Comparison of ENCODE assay signal across 7 mouse cellular contexts in genomic region chr15:30646501-30647431, GRCm38 (mm10).
DNase-seq lines count a peak whose midpoint lies in the region; ATAC-seq lines count a peak whose summit lies in the region.

No protein-coding gene starts in this region.

- ATAC-seq in limb, embryonic 13.5 days (ENCODE audit: low FRiP score, low read depth): peak; percentile 60
- peak; percentile 57 for ATAC-seq in midbrain, embryonic 14.5 days (ENCODE audit: low FRiP score, low TSS enrichment)

- H3K9me3 ChIP-seq in limb, embryonic 13.5 days: no peaks in the 10 kb centered on the region
- no peaks in the 10 kb centered on the region for H3K9me3 ChIP-seq in midbrain, embryonic 14.5 days (ENCODE audit: control insufficient read depth, low read length)

- H3K36me3 ChIP-seq in limb, embryonic 13.5 days: no peaks in the 10 kb centered on the region
- no peaks in the 10 kb centered on the region for H3K36me3 ChIP-seq in midbrain, embryonic 14.5 days (ENCODE audit: control insufficient read depth, insufficient read depth, low read length)

- H3K4me2 ChIP-seq in limb, embryonic 13.5 days (replicated peaks): peak overlapping the region; percentile 99
- H3K4me2 ChIP-seq in midbrain, embryonic 14.5 days (ENCODE audit: low read length): peak overlapping the region; percentile 98

- H3K4me1 ChIP-seq in limb, embryonic 13.5 days: peaks cover 10% of the 10 kb centered on the region; the same call in 1 of the 2 replicates
- H3K4me1 ChIP-seq in midbrain, embryonic 14.5 days (ENCODE audit: control insufficient read depth, insufficient read depth, low read length): 0 out of 2 replicates have a peak, but pooled peaks cover 5% of the 10 kb centered on the region

- H3K27me3 ChIP-seq in limb, embryonic 13.5 days: peaks cover 51% of the 10 kb centered on the region
- H3K27me3 ChIP-seq in midbrain, embryonic 14.5 days (ENCODE audit: control insufficient read depth, insufficient read depth, low read length): peaks cover 4% of the 10 kb centered on the region; the same call in 1 of the 2 replicates

- DNase-seq in 3134 (ENCODE audit: extremely low read depth, insufficient read length, low spot score): peak; percentile 9
- DNase-seq in CD4-positive helper T cell, adult 2 months (ENCODE audit: low read depth, low spot score): peak; percentile 9
- DNase-seq in embryo, embryonic 10 days (ENCODE audit: low spot score): peak; percentile 33
- peak; percentile 9 for DNase-seq in heart, postnatal 4 days
- peak; percentile 67 for DNase-seq in midbrain, embryonic 14.5 days
- peak; percentile 9 for DNase-seq in testis, postnatal 14 days (ENCODE audit: low spot score)

- under 1% methylated on average over 59 of the region's 94 CpGs for WGBS in limb, embryonic 13.5 days
- WGBS in midbrain, embryonic 14.5 days: under 1% methylated on average over 90 of the region's 94 CpGs

- H3K9ac ChIP-seq in limb, embryonic 13.5 days: peak overlapping the region; percentile 66
- H3K9ac ChIP-seq in midbrain, embryonic 14.5 days (replicated peaks; ENCODE audit: low read length): peak overlapping the region; percentile 64

- H3K27ac ChIP-seq in limb, embryonic 13.5 days: no peak overlapping the region
- no peak overlapping the region for H3K27ac ChIP-seq in midbrain, embryonic 14.5 days (replicated peaks; ENCODE audit: low read depth, low read length)

- peak overlapping the region; percentile 60 for H3K4me3 ChIP-seq in limb, embryonic 13.5 days
- H3K4me3 ChIP-seq in midbrain, embryonic 14.5 days (replicated peaks; ENCODE audit: low read depth, low read length): peak overlapping the region; percentile 53

Comparison
In these comparisons a context has a peak if more than half of its experiments do, and no peak if none do; other contexts are left out.
1. DNase-seq: peak in every context shown above with its lines; median percentile 67 in midbrain, embryonic 14.5 days; 33 in embryo, embryonic 10 days; 9 in 3134; 9 in CD4-positive helper T cell, adult 2 months; 9 in heart, postnatal 4 days; 9 in testis, postnatal 14 days.